Mouse (Mus musculus) heart, embryonic 14.5 days (tissue): Measurements from ENCODE around the gene Card10. TPM values are rescaled to one million over a fixed set of nuclear protein-coding genes. Genes with fewer than 3 reads are reported as not detected.

Experiments used
- ATAC-seq: fragments of 200-750 bp; cut with Nextera tagmentation; 2 replicates; pipeline ENCODE4 v1.8.0; 2017; ENCODE audit warnings: low read depth, moderate TSS enrichment; ENCODE audit not compliant: insufficient number of reproducible peaks, insufficient read depth, low FRiP score
- H3K27ac ChIP-seq, 2 experiments: fragments of 200-500 bp in 1 of 2; fragments of 300-500 bp in 1 of 2; sonication (generic) in 1 of 2; replicated peaks in 1 of 2; 2 replicates each; pipeline ENCODE4 v1.5.1; 2012 to 2014; ENCODE audit warnings: low read depth in 2 of 2, low read length in 2 of 2, control low read depth in 1 of 2, mild to moderate bottlenecking in 1 of 2, mixed read lengths in 1 of 2; ENCODE audit not compliant: control insufficient read depth in 1 of 2, insufficient read depth in 1 of 2
- H3K27me3 ChIP-seq: fragments of 300-500 bp; sonication (generic); 2 replicates; pipeline ENCODE4 v1.6.1; 2014; ENCODE audit warnings: mild to moderate bottlenecking, low read length, control low read depth; ENCODE audit not compliant: control insufficient read depth, insufficient read depth
- H3K36me3 ChIP-seq: fragments of 300-500 bp; sonication (generic); 2 replicates; pipeline ENCODE4 v1.6.1; 2014; ENCODE audit warnings: mild to moderate bottlenecking, control low read depth, low read length, mixed read lengths; ENCODE audit not compliant: control insufficient read depth, insufficient read depth
- H3K4me1 ChIP-seq, 2 experiments: fragments of 200-500 bp in 1 of 2; fragments of 300-500 bp in 1 of 2; sonication (generic) in 1 of 2; 2 replicates each; pipeline ENCODE4 v1.6.1; 2012 to 2014; ENCODE audit warnings: low read length in 2 of 2, control low read depth in 1 of 2, mixed read lengths in 1 of 2; ENCODE audit not compliant: control insufficient read depth in 2 of 2, insufficient read depth in 2 of 2
- H3K4me2 ChIP-seq: fragments of 300-500 bp; sonication (generic); 2 replicates; pipeline ENCODE4 v1.6.1; 2014; ENCODE audit warnings: mild to moderate bottlenecking, low read length
- H3K4me3 ChIP-seq, 2 experiments: fragments of 200-500 bp in 1 of 2; fragments of 300-500 bp in 1 of 2; sonication (generic) in 1 of 2; 2 replicates each; pipeline ENCODE4 v1.5.1; 2012 to 2014; ENCODE audit warnings: low read length in 2 of 2, mild to moderate bottlenecking in 2 of 2, control low read depth in 1 of 2, low read depth in 1 of 2, moderate library complexity in 1 of 2; ENCODE audit not compliant: control insufficient read depth in 1 of 2, insufficient read depth in 1 of 2
- H3K9ac ChIP-seq: fragments of 300-500 bp; sonication (generic); 2 replicates; pipeline ENCODE4 v1.6.1; 2014; ENCODE audit warnings: mild to moderate bottlenecking, low read length
- H3K9me3 ChIP-seq: fragments of 300-500 bp; sonication (generic); 2 replicates; pipeline ENCODE4 v1.6.1; 2016; ENCODE audit warnings: low read length, control low read depth; ENCODE audit not compliant: control insufficient read depth
- WGBS: fragments of 180-500 bp; shearing (Covaris S2); extraction: QIAGEN DNeasy Blood & Tissue Kit; methylation state at CpG from one replicate; pipeline ENCODE4 v1.1.7; 2014; 5-methylcytosine and 5-hydroxymethylcytosine counted together
- polyA plus RNA-seq: library from polyadenylated mRNA; unstranded; fragments of >200 nt; fragmentation: Nextera tagmentation; extraction: Ambion mirVana; gene quantifications from 2 replicates; pipeline ENCODE4 v1.2.1, GENCODE M21; 2014

Card10 gene
- polyA plus RNA-seq, 1 experiment from 2014 or later, result 7.1 TPM

- H3K4me1 ChIP-seq, result peaks cover 27 to 36% of the 10 kb centered on the region in 2 experiments
- no peak overlapping the region for H3K4me2 ChIP-seq
- ATAC-seq, result no peak
- 71% methylated on average over 11 of the region's 11 CpGs for WGBS
- H3K36me3 ChIP-seq, result no peaks in the 10 kb centered on the region
- no peak overlapping the region for H3K9ac ChIP-seq
- H3K27ac ChIP-seq, result no peak overlapping the region
- no peak overlapping the region for H3K4me3 ChIP-seq
- H3K27me3 ChIP-seq, result no peaks in the 10 kb centered on the region
- no peaks in the 10 kb centered on the region for H3K9me3 ChIP-seq
Observed at GRCm38 (mm10) chr15:78840751-78841150, 37.9 kb upstream of the Card10 start.

GRCm38 (mm10) chr15:78840241-78840640 lies 37.4 kb upstream of the Card10 start:
- no peak overlapping the region for H3K4me2 ChIP-seq
- H3K27ac ChIP-seq, result no peak overlapping the region
- no peaks in the 10 kb centered on the region for H3K36me3 ChIP-seq
- WGBS, result 69% methylated on average over 3 of the region's 3 CpGs
- H3K27me3 ChIP-seq, result no peaks in the 10 kb centered on the region
- no peak overlapping the region; the same call in 1 of the 2 replicates for H3K9ac ChIP-seq
- no peak overlapping the region for H3K4me3 ChIP-seq
- ATAC-seq, result no peak
- H3K9me3 ChIP-seq, result no peaks in the 10 kb centered on the region
- peaks cover 25 to 36% of the 10 kb centered on the region in 2 experiments for H3K4me1 ChIP-seq

GRCm38 (mm10) chr15:78839744-78840143 lies 36.9 kb upstream of the Card10 start:
- WGBS, result 11% methylated on average over 2 of the region's 2 CpGs
- Histone ChIP-seq H3K4me1 (peaks cover 27 to 38% of the 10 kb centered on the region in 2 experiments), H3K4me2 (no peak overlapping the region), H3K36me3 (no peaks in the 10 kb centered on the region), H3K4me3 (no peak overlapping the region), H3K27ac (no peak overlapping the region), H3K9ac (peak overlapping the region; percentile 34; the same call in 1 of the 2 replicates), H3K9me3 (no peaks in the 10 kb centered on the region), H3K27me3 (no peaks in the 10 kb centered on the region)
- ATAC-seq, result no peak

- H3K4me1 ChIP-seq, result peaks cover 43 to 53% of the 10 kb centered on the region in 2 experiments
- 35% methylated on average over 8 of the region's 8 CpGs for WGBS
- H3K9ac ChIP-seq, result peak overlapping the region; percentile 21; the same call in 1 of the 2 replicates
- ATAC-seq, result peak; percentile 19
- no peaks in the 10 kb centered on the region for H3K36me3 ChIP-seq
- H3K27me3 ChIP-seq, result no peaks in the 10 kb centered on the region
- H3K4me2 ChIP-seq, result no peak overlapping the region
- peak overlapping the region; percentile 84 to 91 for H3K27ac ChIP-seq
- H3K9me3 ChIP-seq, result no peaks in the 10 kb centered on the region
- H3K4me3 ChIP-seq, result no peak overlapping the region
Observed at GRCm38 (mm10) chr15:78836086-78836621, 33.3 kb upstream of the Card10 start.

GRCm38 (mm10) chr15:78835200-78836085 lies 32.6 kb upstream of the Card10 start:
- WGBS, result 24% methylated on average over 12 of the region's 12 CpGs
- H3K9me3 ChIP-seq, result no peaks in the 10 kb centered on the region
- peak overlapping the region; percentile 18; the same call in 1 of the 2 replicates for H3K4me2 ChIP-seq
- H3K4me1 ChIP-seq, result peaks cover 44 to 53% of the 10 kb centered on the region in 2 experiments
- H3K36me3 ChIP-seq, result no peaks in the 10 kb centered on the region
- peak overlapping the region; percentile 48; the same call in 1 of the 2 replicates for H3K9ac ChIP-seq
- no peak overlapping the region for H3K4me3 ChIP-seq
- H3K27ac ChIP-seq, result peak overlapping the region; percentile 84 to 91
- peak; percentile 46 for ATAC-seq
- no peaks in the 10 kb centered on the region for H3K27me3 ChIP-seq

GRCm38 (mm10) chr15:78834233-78835005 lies 31.6 kb upstream of the Card10 start:
- H3K9ac ChIP-seq, result no peak overlapping the region; the same call in 1 of the 2 replicates
- WGBS, result 21% methylated on average over 10 of the region's 10 CpGs
- ATAC-seq, result no peak
- H3K27ac ChIP-seq, result peak overlapping the region; percentile 84 to 91
- H3K36me3 ChIP-seq, result no peaks in the 10 kb centered on the region
- H3K4me1 ChIP-seq, result peaks cover 41 to 48% of the 10 kb centered on the region in 2 experiments
- no peaks in the 10 kb centered on the region for H3K27me3 ChIP-seq
- no peak overlapping the region for H3K4me2 ChIP-seq
- no peaks in the 10 kb centered on the region for H3K9me3 ChIP-seq
- no peak overlapping the region for H3K4me3 ChIP-seq

- H3K4me3 ChIP-seq, result no peak overlapping the region
- no peaks in the 10 kb centered on the region for H3K36me3 ChIP-seq
- no peak for ATAC-seq
- no peak overlapping the region for H3K4me2 ChIP-seq
- no peaks in the 10 kb centered on the region for H3K27me3 ChIP-seq
- H3K9ac ChIP-seq, result no peak overlapping the region
- peak overlapping the region; percentile 84 to 91 for H3K27ac ChIP-seq
- peaks cover 41 to 48% of the 10 kb centered on the region in 2 experiments for H3K4me1 ChIP-seq
- WGBS, result 83% methylated on average over 3 of the region's 3 CpGs
- H3K9me3 ChIP-seq, result no peaks in the 10 kb centered on the region
Observed at GRCm38 (mm10) chr15:78833582-78833981, 30.7 kb upstream of the Card10 start.
